Comparison of ENCODE assay signal across 8 mouse cellular contexts in the genomic region with DNA sequence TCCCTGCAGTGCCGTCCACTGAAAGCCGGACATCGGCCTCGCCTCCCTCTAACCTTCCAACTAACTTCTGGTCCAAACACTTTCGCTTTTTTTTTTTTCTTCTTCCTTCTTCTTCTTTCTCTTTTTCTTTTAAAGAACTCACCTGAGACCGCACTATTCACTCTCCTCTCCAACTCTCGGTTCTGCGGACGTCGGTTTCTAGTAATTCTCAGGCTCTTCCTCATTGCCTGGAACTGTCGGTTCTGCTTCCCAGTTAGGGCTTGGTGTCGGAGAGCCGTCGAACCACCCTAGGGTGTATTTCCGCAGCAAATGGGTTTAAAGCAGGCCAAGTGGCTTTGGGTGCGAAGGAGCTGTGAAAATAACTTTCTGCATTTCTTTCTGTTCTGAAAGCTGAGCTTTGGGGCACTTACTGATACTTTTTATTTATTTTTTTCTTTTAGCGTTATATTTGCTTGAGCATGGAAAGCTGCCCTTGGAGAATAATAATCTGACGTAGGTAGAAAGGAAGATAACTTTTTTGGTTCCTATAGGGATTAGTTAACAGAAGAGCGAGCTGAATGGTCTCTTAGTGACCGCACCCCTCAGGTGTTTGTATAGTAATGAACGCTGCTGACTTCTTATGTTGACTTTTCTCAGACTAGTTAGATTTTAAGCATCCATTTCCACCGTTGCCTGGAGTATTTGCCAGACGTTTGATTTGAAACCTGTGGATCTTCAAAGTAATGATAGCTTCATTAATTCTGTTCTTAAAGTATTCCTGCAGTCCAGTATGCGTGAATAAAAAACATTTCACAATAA. TPM values are rescaled to one million over a fixed set of nuclear protein-coding genes. Genes with fewer than 3 reads are reported as not detected.
DNase-seq lines count a peak whose midpoint lies in the region; ATAC-seq lines count a peak whose summit lies in the region.

No protein-coding gene starts in this region.

- WGBS in limb, embryonic 15.5 days = 14% methylated on average over 24 of the region's 24 CpGs
- WGBS in neural tube, embryonic 14.5 days = 27% methylated on average over 24 of the region's 24 CpGs

- H3K4me1 ChIP-seq in limb, embryonic 15.5 days = peaks cover 11% of the 10 kb centered on the region
- peaks cover 13% of the 10 kb centered on the region; the same call in 1 of the 2 replicates for H3K4me1 ChIP-seq in neural tube, embryonic 14.5 days (ENCODE audit: control insufficient read depth, insufficient read depth, low read length)

- peak; percentile 12 for DNase-seq in adrenal gland, postnatal 14 days
- no peak for DNase-seq in adrenal gland, adult 8-10 months
- DNase-seq in thymus, postnatal 0 days (ENCODE audit: low spot score) = peak; percentile 5
- no peak for DNase-seq in thymus, postnatal 36 days
- DNase-seq in frontal cortex, postnatal 36 days (ENCODE audit: low spot score in 2 of 2) = no peak
- DNase-seq in right cerebral cortex, adult 2 months (ENCODE audit: low spot score in 2 of 2) = no peak

- peak overlapping the region; percentile 77 for H3K4me2 ChIP-seq in limb, embryonic 15.5 days
- H3K4me2 ChIP-seq in neural tube, embryonic 14.5 days (ENCODE audit: low read depth, low read length) = peak overlapping the region; percentile 99

- H3K9ac ChIP-seq in limb, embryonic 15.5 days = peak overlapping the region; percentile 98
- H3K9ac ChIP-seq in neural tube, embryonic 14.5 days (replicated peaks; ENCODE audit: low read depth, low read length) = peak overlapping the region; percentile 94

- H3K27ac ChIP-seq in limb, embryonic 15.5 days = peak overlapping the region; percentile 99
- H3K27ac ChIP-seq in neural tube, embryonic 14.5 days (ENCODE audit: low read depth, low read length) = peak overlapping the region; percentile 99

- no peaks in the 10 kb centered on the region for H3K9me3 ChIP-seq in limb, embryonic 15.5 days
- H3K9me3 ChIP-seq in neural tube, embryonic 14.5 days (ENCODE audit: control insufficient read depth, low read length) = no peaks in the 10 kb centered on the region

- H3K4me3 ChIP-seq in limb, embryonic 15.5 days = peak overlapping the region; percentile 99
- peak overlapping the region; percentile 97 for H3K4me3 ChIP-seq in neural tube, embryonic 14.5 days (ENCODE audit: low read depth, low read length)

- no peaks in the 10 kb centered on the region for H3K36me3 ChIP-seq in limb, embryonic 15.5 days
- no peaks in the 10 kb centered on the region for H3K36me3 ChIP-seq in neural tube, embryonic 14.5 days (ENCODE audit: control insufficient read depth, insufficient read depth, low read length)

- 0 out of 2 replicates have a peak, but pooled peaks cover 7% of the 10 kb centered on the region for H3K27me3 ChIP-seq in limb, embryonic 15.5 days
- H3K27me3 ChIP-seq in neural tube, embryonic 14.5 days (ENCODE audit: control insufficient read depth, insufficient read depth, low read length) = no peaks in the 10 kb centered on the region

- ATAC-seq in limb, embryonic 15.5 days (ENCODE audit: insufficient number of reproducible peaks, low FRiP score, low TSS enrichment, low read depth) = no peak
- no peak for ATAC-seq in neural tube, embryonic 14.5 days (ENCODE audit: low read depth)

RNA-seq across cellular contexts. Expression of a gene that starts 1.3 kb away (rescaled TPM):
- total RNA-seq in adrenal gland, postnatal 14 days (2021) = 80.0 and 81.2 TPM in 2 replicates
- 100 to 1,000 TPM in 1 of 4 experiments, 10 to 100 TPM in 3; 76.0 to 103 (median 90.0) TPM for total RNA-seq in adrenal gland, adult 8-10 months (2022)
- polyA plus RNA-seq in thymus, postnatal 0 days (2015; fragmentation: Nextera tagmentation; extraction: Ambion mirVana) = 26.3 and 28.2 TPM in 2 replicates
- 33.0 and 38.1 TPM in 2 replicates for polyA plus RNA-seq in limb, embryonic 15.5 days (2015; fragmentation: Nextera tagmentation; extraction: Ambion mirVana)
- 39.2 and 48.7 TPM in 2 replicates for polyA plus RNA-seq in neural tube, embryonic 14.5 days (2014; fragmentation: Nextera tagmentation; extraction: Ambion mirVana)

RNA-seq across cellular contexts. Expression of a gene that starts 42.1 kb away (rescaled TPM):
- total RNA-seq in adrenal gland, postnatal 14 days (2021) = 41.2 and 47.6 TPM in 2 replicates
- total RNA-seq in adrenal gland, adult 8-10 months (2022) = 10 to 100 TPM; 42.1 to 57.0 (median 46.1) TPM
- polyA plus RNA-seq in thymus, postnatal 0 days (2015; fragmentation: Nextera tagmentation; extraction: Ambion mirVana) = 4.0 and 4.5 TPM in 2 replicates
- 6.4 and 7.6 TPM in 2 replicates for polyA plus RNA-seq in limb, embryonic 15.5 days (2015; fragmentation: Nextera tagmentation; extraction: Ambion mirVana)
- 3.7 and 4.0 TPM in 2 replicates for polyA plus RNA-seq in neural tube, embryonic 14.5 days (2014; fragmentation: Nextera tagmentation; extraction: Ambion mirVana)

Comparison
In these comparisons a context has a peak if more than half of its experiments do, and no peak if none do; other contexts are left out.
1. DNase-seq: peak in adrenal gland, postnatal 14 days (single experiment) and thymus, postnatal 0 days (single experiment); none in adrenal gland, adult 8-10 months (single experiment), thymus, postnatal 36 days (0 of 2), frontal cortex, postnatal 36 days (0 of 2) and right cerebral cortex, adult 2 months (0 of 2).